Mouse (Mus musculus) gastrocnemius, postnatal 14 days (tissue): Measurements from ENCODE around the gene Thsd7a. TPM values are rescaled to one million over a fixed set of nuclear protein-coding genes. Genes with fewer than 3 reads are reported as not detected.

ENCODE experiments used
- DNase-seq: peaks from one replicate; pipeline ENCODE4 v3.0.0; 2021; ENCODE audit warnings: mixed read lengths
- intact Hi-C: fragments of 180-260 bp; cut with DNase I; formaldehyde crosslinking; loops from one replicate; pipeline ENCODE4 v1.15.1; 2025; ENCODE audit warnings: low total_unique reads
- long read RNA-seq, 2 experiments: library from polyadenylated mRNA; stranded (forward); transcript quantifications; one replicate each; pipeline ENCODE4 v2.0.0; 2021
- total RNA-seq, 2 experiments: library from RNA; stranded (reverse); gene quantifications; 2 replicates each; pipeline ENCODE4 v1.2.3; 2021

Thsd7a gene
- total RNA-seq = 1 to 10 TPM; 2.3 to 2.8 TPM
- long read RNA-seq, experiment 1, partial matches to known transcripts = 1 of 2 reads
- long read RNA-seq, experiment 1, other reads (novel, unspliced or antisense) = 1 of 2 reads
- long read RNA-seq, experiment 2 = 0 reads

DNA sequence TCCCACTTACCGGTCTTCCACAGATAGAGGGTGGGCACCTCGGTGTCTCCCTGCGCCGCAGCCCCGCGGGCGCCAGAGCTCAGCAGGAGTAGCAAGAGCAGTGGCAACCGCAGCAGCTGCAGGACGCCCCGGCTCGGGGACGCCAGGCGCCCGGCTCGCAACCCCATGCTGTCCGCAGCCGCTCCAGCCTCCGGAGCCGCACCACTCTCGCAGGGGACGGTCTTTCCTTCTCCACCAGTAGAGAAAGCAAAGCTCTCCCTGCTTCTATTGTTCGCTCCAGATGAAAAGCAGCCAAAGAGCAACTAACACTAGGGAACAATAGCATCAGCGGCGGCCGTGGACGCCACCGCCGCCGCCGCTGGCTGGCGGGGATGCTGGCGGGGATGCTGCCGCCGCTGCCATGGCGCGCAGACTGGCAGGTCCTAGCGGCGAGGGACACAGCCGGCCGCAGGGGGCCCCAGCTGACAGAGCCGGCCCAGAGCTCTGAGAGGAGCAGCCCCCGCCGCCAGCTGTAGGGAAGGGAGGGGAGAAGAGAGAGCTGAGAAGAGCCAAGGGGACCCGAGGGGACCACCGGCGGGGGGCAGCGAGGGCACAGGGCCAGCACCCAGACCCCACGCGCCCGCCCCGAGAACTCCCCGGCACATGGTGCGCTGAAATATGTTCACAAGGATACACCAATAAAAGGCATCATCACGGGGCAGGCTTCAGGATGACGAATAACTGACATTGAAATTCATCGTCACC lies at the start of gene Thsd7a:
Thsd7a (minus strand) TSS at position 624 of the 744 bp plus-strand sequence.
- intact Hi-C loops = no loop called here
- peak; percentile 38 for DNase-seq

DNA sequence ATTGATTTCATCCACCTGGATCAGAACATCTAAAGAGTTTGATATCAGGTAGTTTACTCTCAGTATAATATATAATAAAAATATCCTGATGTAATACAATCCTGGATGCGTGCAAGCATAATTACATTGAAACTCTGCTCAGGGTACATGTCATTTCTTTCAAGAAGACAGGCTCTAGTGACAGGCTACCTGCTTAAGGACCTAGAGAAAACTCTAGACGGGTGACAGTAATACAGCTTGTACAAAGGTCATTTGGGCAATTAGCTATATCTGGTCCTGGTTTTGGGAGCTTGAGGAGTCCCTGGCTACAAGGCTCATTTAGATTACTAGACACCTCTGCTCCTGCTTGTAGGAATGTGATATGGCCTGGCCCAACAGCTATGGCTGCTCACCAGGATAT lies 37.9 kb upstream of the Thsd7a start:
- intact Hi-C loops = loop anchor here (2.0 kb wide), 1 partner anchor 52 kb away; no protein-coding TSS in a partner anchor
- DNase-seq = no peak

- no peak for DNase-seq
- intact Hi-C loops = loop anchor here (2.0 kb wide), 1 partner anchor 52 kb away; no protein-coding TSS in a partner anchor
Measured at GRCm38 (mm10) chr6:12786378-12786982, 37.3 kb upstream of the Thsd7a start.

DNA sequence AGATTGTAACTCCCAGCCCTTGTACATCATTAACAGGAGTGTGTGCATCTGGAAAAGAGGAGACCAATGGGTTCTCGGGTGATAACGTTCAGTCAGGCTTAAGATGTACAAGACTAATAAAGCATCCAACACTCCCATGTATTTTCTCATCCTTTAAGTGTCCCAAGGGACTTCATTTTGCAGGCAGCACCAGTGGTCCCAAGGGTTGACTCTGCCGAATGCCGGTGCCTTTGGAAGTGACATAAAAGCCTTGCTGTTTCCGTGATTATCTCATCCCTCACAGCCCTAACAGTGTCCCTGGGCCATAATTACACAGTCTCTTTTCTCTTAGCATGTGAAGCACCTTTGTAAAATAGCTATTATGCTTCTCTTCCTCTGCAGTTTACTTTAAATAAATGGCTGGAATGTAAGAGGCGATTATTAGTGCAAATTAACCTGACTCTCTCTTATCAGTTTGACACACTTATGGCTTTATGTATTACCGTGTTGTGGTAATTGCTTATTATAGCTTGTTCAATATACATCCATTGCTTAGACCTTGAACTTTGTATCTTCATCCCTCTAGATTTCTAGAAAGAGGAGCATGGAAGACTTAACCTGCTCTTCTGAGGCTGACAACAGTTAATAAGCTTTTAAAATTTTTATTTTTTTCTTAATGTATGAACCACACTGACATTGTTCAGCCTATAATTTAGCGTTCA lies 35.9 kb upstream of the Thsd7a start:
- intact Hi-C loops = no loop called here
- DNase-seq = no peak

DNA sequence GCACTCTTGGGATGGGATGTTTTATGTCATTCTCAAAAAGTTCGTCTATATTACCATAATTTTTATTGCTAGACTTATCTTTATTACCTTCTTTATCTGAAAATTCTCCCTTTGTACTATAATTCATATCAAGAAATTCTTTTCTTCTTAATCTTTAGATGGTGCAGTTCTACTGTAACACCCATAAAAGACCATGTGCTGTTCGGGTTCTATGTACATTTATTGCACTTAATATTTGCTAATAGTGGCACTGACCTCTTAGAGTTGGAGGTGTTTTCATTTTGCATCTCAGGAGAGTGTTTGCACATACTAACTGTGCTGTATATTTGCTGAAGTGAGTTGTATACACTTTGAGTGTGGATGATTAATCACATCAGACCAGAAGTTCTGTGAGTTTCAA lies 23.6 kb upstream of the Thsd7a start:
- DNase-seq = no peak
- intact Hi-C loops = no loop called here

GRCm38 (mm10) chr6:12765191-12765590 lies 16.0 kb upstream of the Thsd7a start:
- intact Hi-C loops = no loop called here
- DNase-seq = no peak

GRCm38 (mm10) chr6:12764606-12765005 lies 15.4 kb upstream of the Thsd7a start:
- intact Hi-C loops = no loop called here

GRCm38 (mm10) chr6:12763816-12764215 lies 14.6 kb upstream of the Thsd7a start:
- DNase-seq = no peak
- intact Hi-C loops = no loop called here

More at GRCm38 (mm10) chr6:12764606-12765005, 15.4 kb upstream of the Thsd7a start:
- DNase-seq = no peak

DNA sequence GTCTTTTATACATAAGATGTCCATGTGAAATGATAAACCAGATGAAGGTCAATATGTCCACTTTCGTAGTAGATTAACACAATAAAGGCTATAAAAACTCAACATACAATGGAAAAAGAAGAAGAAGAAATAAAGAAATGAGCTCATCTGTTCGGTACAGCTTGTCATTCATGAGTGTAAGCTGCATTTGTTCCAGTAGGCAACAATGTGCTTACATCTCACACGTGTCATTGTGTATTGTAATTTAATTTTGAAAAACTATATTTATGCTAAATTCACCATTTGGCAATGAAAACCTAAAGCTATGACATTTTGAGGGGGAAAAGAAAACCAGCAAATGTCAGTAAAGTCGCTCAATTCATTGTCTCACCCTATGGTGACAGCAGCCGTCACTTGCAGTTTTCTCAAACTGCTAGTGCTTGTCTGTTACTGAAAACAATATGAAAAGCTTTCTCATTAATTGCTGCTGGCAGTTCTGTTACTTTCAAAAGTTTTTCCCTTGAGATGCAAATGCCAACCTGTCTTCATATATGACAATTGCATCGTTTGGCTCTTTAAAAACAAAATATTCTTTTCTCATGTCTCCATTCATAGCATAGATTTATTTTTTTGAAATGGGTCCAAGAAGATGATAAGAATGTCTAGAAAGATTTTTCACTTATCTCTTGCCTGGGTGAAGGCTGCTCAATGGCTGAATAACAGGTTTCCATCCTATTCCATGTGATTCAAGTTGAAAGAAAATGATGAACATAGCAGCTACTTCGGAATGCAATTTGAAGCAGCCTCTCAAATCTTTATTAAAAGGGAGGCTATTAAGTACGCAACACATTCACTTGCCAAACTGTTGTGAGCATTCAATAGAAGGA lies 10.4 kb upstream of the Thsd7a start:
- intact Hi-C loops = no loop called here
- DNase-seq = no peak

- intact Hi-C loops = no loop called here
- DNase-seq = no peak
Measured at GRCm38 (mm10) chr6:12752297-12752696, 3.1 kb upstream of the Thsd7a start.

DNA sequence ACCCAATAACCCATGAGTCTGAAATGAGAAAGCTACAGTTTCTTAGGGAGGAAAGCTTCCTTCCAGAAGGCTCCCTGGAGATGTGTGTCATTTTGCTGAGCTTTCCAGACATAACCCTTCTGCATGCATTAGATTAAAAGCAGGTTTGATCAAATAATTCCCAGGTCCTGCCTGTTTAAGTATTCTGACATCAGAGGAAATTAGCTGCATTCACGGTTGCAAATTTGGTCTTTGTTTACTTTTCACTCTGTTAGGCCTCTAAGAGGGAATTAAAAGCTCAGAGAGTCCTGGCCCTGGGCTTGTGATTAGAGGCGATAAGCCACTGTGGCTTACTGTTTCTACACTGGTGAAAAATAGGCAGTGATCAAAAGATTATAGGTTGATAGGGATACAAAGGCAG lies 1.2 kb upstream of the Thsd7a start:
- no peak for DNase-seq
- intact Hi-C loops = no loop called here

DNA sequence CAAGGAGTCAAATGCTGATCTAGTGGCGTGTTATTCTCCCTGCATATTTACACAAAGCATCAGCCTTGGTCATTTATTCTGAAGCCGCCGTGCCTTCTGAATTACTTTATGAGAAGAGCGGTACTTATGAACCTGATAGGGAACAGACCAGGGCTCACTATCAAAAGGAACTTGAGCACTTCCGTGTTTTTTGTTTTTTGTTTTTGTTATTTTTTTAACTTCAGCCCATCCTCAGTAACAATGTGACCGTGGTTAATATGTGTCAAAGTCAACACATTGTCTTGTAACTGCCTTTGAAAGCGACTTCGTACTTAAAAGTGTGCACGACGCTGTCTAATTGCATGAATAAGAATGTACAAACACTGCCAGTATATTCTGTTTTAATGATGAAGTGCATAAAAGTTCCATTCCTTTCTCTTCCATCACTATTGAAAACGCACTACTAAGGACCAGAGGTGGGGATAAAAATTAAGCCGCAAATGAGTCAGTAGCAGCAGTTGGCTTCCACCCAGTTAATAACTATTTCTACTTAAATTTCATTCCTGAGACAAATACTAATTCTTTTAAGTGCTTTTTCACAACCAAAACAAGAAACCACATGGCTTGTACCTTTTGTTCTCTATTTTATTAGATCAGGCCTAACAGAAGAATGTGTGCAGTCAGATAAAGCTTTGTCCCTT lies 461 bp upstream of the Thsd7a start:
- intact Hi-C loops = no loop called here
- DNase-seq = no peak

DNA sequence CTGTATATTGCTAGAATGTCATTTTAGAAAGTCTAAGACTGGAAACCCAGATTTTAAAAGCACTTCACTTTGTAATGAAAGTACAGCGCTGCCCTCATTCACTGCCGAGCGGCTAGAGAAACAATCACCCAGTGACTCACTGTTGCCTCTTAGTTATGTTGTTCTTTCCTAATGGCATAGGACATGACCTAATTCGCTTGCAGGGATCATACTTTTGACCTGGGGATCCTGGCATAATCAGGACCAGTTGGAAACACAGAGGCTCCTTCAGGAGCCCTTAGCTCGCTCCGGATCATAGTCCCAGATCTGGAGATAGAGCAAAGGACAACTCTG lies 790 bp downstream of the Thsd7a start:
- intact Hi-C loops = no loop called here

GRCm38 (mm10) chr6:12747856-12748450 lies 1.3 kb downstream of the Thsd7a start:
- intact Hi-C loops = no loop called here
- no peak for DNase-seq

More for the DNA sequence above, 790 bp downstream of the Thsd7a start:
- DNase-seq = no peak

GRCm38 (mm10) chr6:12742791-12743190 lies 6.4 kb downstream of the Thsd7a start:
- intact Hi-C loops = no loop called here
- DNase-seq = no peak

DNA sequence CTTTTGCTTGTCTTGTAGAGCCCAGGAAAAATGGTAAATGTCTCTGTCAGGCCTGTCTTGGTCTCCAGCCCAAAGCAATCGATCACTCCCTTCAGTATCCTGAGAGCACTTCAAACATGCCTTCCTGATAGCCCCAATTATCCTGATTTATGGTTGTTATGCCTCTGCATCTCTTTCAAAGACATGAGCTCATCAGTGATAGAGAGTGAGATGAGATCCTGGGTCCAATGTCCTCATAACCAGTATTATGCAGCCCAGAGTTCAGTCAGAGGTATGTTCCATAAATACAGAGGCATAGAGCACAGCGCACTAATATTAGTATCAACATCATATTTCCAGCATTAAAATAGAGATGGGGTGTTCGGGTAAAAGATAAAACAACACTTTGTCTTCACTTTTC lies 15.3 kb downstream of the Thsd7a start:
- intact Hi-C loops = loop anchor here (2.0 kb wide), 1 partner anchor 53 kb away; no protein-coding TSS in a partner anchor
- no peak for DNase-seq

DNA sequence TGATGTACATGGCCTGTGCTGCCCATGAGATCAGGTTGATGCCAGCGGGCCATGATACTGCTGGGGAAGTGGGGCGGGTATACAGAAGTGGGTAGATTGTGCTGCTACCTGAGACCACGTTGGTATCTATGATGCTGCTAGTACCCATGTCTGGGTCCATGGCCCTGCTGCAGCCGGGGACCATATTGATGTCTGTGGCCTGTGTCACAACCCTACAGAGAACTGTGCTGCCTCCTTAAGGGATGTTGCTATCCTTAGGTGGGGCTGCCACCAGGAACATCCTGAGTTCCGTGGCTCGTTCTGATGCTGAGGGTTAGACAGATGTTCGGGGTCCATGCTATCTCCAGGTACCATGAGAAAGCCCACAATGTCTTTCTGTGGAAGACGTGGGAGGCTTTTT lies 33.1 kb downstream of the Thsd7a start:
- intact Hi-C loops = no loop called here
- no peak for DNase-seq

GRCm38 (mm10) chr6:12712581-12712980 lies 36.6 kb downstream of the Thsd7a start:
- intact Hi-C loops = no loop called here
- DNase-seq = no peak

- DNase-seq = no peak
- intact Hi-C loops = no loop called here
Measured at GRCm38 (mm10) chr6:12702925-12703324, 46.3 kb downstream of the Thsd7a start.
